Mouse (Mus musculus): Measurements from ENCODE around the gene Zdhhc14. TPM values are rescaled to one million over a fixed set of nuclear protein-coding genes. Genes with fewer than 3 reads are reported as not detected.
A peak's percentile ranks its signal among the peaks of the same experiment; 100 is the strongest.

Gene Zdhhc14
- polyA plus RNA-seq, 1 experiment from 2014 or later: 4.1 TPM

GRCm38 (mm10) chr17:5490351-5490750 lies 2.0 kb upstream of the Zdhhc14 start:
- Histone ChIP-seq H3K27ac (replicated peaks) (no peak overlapping the region), H3K9me3 (no peaks in the 10 kb centered on the region), H3K4me3 (no peak overlapping the region), H3K27me3 (peaks cover 32% of the 10 kb centered on the region), H3K4me1 (peaks cover 23% of the 10 kb centered on the region), H3K4me2 (replicated peaks) (no peak overlapping the region), H3K36me3 (no peaks in the 10 kb centered on the region), H3K9ac (replicated peaks) (no peak overlapping the region)
- ATAC-seq (ENCODE audit: low FRiP score, low read depth): no peak
- 71% methylated on average over 3 of the region's 3 CpGs for WGBS

- Histone ChIP-seq H3K27me3 (peaks cover 36% of the 10 kb centered on the region), H3K4me3 (peak overlapping the region; percentile 76), H3K4me1 (peaks cover 23% of the 10 kb centered on the region), H3K36me3 (no peaks in the 10 kb centered on the region), H3K9me3 (no peaks in the 10 kb centered on the region), H3K9ac (replicated peaks) (peak overlapping the region; percentile 74), H3K27ac (replicated peaks) (peak overlapping the region; percentile 96), H3K4me2 (replicated peaks) (peak overlapping the region; percentile 96)
- peak; percentile 84 for ATAC-seq (ENCODE audit: low FRiP score, low read depth)
- WGBS: under 1% methylated on average over 29 of the region's 29 CpGs
Observed at GRCm38 (mm10) chr17:5491031-5491800, 1.1 kb upstream of the Zdhhc14 start.

- Histone ChIP-seq H3K27me3 (peaks cover 36% of the 10 kb centered on the region), H3K4me3 (peak overlapping the region; percentile 76), H3K9me3 (no peaks in the 10 kb centered on the region), H3K27ac (replicated peaks) (peak overlapping the region; percentile 96), H3K4me1 (peaks cover 23% of the 10 kb centered on the region), H3K36me3 (no peaks in the 10 kb centered on the region), H3K4me2 (replicated peaks) (peak overlapping the region; percentile 96), H3K9ac (replicated peaks) (peak overlapping the region; percentile 74)
- peak; percentile 61 for ATAC-seq (ENCODE audit: low FRiP score, low read depth)
- WGBS: under 1% methylated on average over 48 of the region's 48 CpGs
Observed at GRCm38 (mm10) chr17:5492746-5493160, 396 bp downstream of the Zdhhc14 start.

- ATAC-seq (ENCODE audit: low FRiP score, low read depth): no peak
- Histone ChIP-seq H3K27me3 (peaks cover 36% of the 10 kb centered on the region), H3K4me1 (peaks cover 23% of the 10 kb centered on the region), H3K4me3 (peak overlapping the region; percentile 76), H3K4me2 (replicated peaks) (peak overlapping the region; percentile 96), H3K27ac (replicated peaks) (peak overlapping the region; percentile 96), H3K9ac (replicated peaks) (peak overlapping the region; percentile 74), H3K9me3 (no peaks in the 10 kb centered on the region), H3K36me3 (no peaks in the 10 kb centered on the region)
- WGBS: 3% methylated on average over 52 of the region's 53 CpGs
Observed at GRCm38 (mm10) chr17:5493161-5493771, 909 bp downstream of the Zdhhc14 start.

- 26% methylated on average over 4 of the region's 4 CpGs for WGBS
- Histone ChIP-seq H3K27me3 (peaks cover 36% of the 10 kb centered on the region), H3K4me1 (peaks cover 23% of the 10 kb centered on the region), H3K9ac (replicated peaks) (peak overlapping the region; percentile 74), H3K4me3 (peak overlapping the region; percentile 76), H3K9me3 (no peaks in the 10 kb centered on the region), H3K27ac (replicated peaks) (no peak overlapping the region), H3K4me2 (replicated peaks) (peak overlapping the region; percentile 96), H3K36me3 (no peaks in the 10 kb centered on the region)
- no peak for ATAC-seq (ENCODE audit: low FRiP score, low read depth)
Observed at GRCm38 (mm10) chr17:5493809-5494208, 1.5 kb downstream of the Zdhhc14 start.

- Histone ChIP-seq H3K27me3 (peaks cover 27% of the 10 kb centered on the region), H3K9me3 (no peaks in the 10 kb centered on the region), H3K4me3 (no peak overlapping the region), H3K36me3 (no peaks in the 10 kb centered on the region), H3K9ac (replicated peaks) (no peak overlapping the region), H3K4me2 (replicated peaks) (peak overlapping the region; percentile 96), H3K4me1 (peaks cover 23% of the 10 kb centered on the region), H3K27ac (replicated peaks) (no peak overlapping the region)
- 84% methylated on average over 7 of the region's 7 CpGs for WGBS
- no peak for ATAC-seq (ENCODE audit: low FRiP score, low read depth)
Observed at GRCm38 (mm10) chr17:5494832-5495231, 2.5 kb downstream of the Zdhhc14 start.

GRCm38 (mm10) chr17:5497695-5498094 lies 5.3 kb downstream of the Zdhhc14 start:
- Histone ChIP-seq H3K4me3 (no peak overlapping the region), H3K9me3 (no peaks in the 10 kb centered on the region), H3K4me1 (peaks cover 17% of the 10 kb centered on the region), H3K27ac (replicated peaks) (no peak overlapping the region), H3K4me2 (replicated peaks) (no peak overlapping the region), H3K9ac (replicated peaks) (no peak overlapping the region), H3K27me3 (peaks cover 27% of the 10 kb centered on the region), H3K36me3 (no peaks in the 10 kb centered on the region)
- 87% methylated on average over 8 of the region's 8 CpGs for WGBS
- no peak for ATAC-seq (ENCODE audit: low FRiP score, low read depth)

GRCm38 (mm10) chr17:5498996-5499395 lies 6.6 kb downstream of the Zdhhc14 start:
- Histone ChIP-seq H3K9me3 (no peaks in the 10 kb centered on the region), H3K27ac (replicated peaks) (no peak overlapping the region), H3K4me2 (replicated peaks) (no peak overlapping the region), H3K4me1 (0 out of 2 replicates have a peak, but pooled peaks cover 7% of the 10 kb centered on the region), H3K4me3 (no peak overlapping the region), H3K9ac (replicated peaks) (no peak overlapping the region), H3K36me3 (no peaks in the 10 kb centered on the region), H3K27me3 (peaks cover 17% of the 10 kb centered on the region)
- 85% methylated on average over 4 of the region's 4 CpGs for WGBS
- no peak for ATAC-seq (ENCODE audit: low FRiP score, low read depth)

- Histone ChIP-seq H3K9ac (replicated peaks) (no peak overlapping the region), H3K27me3 (no peaks in the 10 kb centered on the region), H3K4me1 (no peaks in the 10 kb centered on the region), H3K36me3 (no peaks in the 10 kb centered on the region), H3K27ac (replicated peaks) (no peak overlapping the region), H3K4me3 (no peak overlapping the region), H3K9me3 (no peaks in the 10 kb centered on the region), H3K4me2 (replicated peaks) (no peak overlapping the region)
- 93% methylated on average over 8 of the region's 8 CpGs for WGBS
- no peak for ATAC-seq (ENCODE audit: low FRiP score, low read depth)
Observed at GRCm38 (mm10) chr17:5503981-5504760, 11.8 kb downstream of the Zdhhc14 start.

- H3K9me3 ChIP-seq: no peaks in the 10 kb centered on the region
- ATAC-seq (ENCODE audit: low FRiP score, low read depth): no peak
- H3K9ac ChIP-seq (replicated peaks): no peak overlapping the region
- no peak overlapping the region for H3K4me2 ChIP-seq (replicated peaks)
- H3K27ac ChIP-seq (replicated peaks): no peak overlapping the region
- no peak overlapping the region for H3K4me3 ChIP-seq
- H3K4me1 ChIP-seq: no peaks in the 10 kb centered on the region
- H3K27me3 ChIP-seq: no peaks in the 10 kb centered on the region
- no peaks in the 10 kb centered on the region for H3K36me3 ChIP-seq
- WGBS: 88% methylated on average over 4 of the region's 4 CpGs
Observed at GRCm38 (mm10) chr17:5504969-5505368, 12.6 kb downstream of the Zdhhc14 start.

- H3K36me3 ChIP-seq: no peaks in the 10 kb centered on the region
- 69% methylated on average over 7 of the region's 7 CpGs for WGBS
- H3K27me3 ChIP-seq: no peaks in the 10 kb centered on the region
- no peak overlapping the region for H3K4me2 ChIP-seq (replicated peaks)
- no peaks in the 10 kb centered on the region for H3K4me1 ChIP-seq
- H3K27ac ChIP-seq (replicated peaks): no peak overlapping the region
- H3K4me3 ChIP-seq: no peak overlapping the region
- H3K9me3 ChIP-seq: no peaks in the 10 kb centered on the region
- H3K9ac ChIP-seq (replicated peaks): no peak overlapping the region
- ATAC-seq (ENCODE audit: low FRiP score, low read depth): no peak
Observed at GRCm38 (mm10) chr17:5506553-5506952, 14.2 kb downstream of the Zdhhc14 start.

- 80% methylated on average over 5 of the region's 5 CpGs for WGBS
- Histone ChIP-seq H3K4me2 (replicated peaks) (no peak overlapping the region), H3K27ac (replicated peaks) (no peak overlapping the region), H3K4me1 (no peaks in the 10 kb centered on the region), H3K27me3 (no peaks in the 10 kb centered on the region), H3K9me3 (no peaks in the 10 kb centered on the region), H3K4me3 (no peak overlapping the region), H3K36me3 (no peaks in the 10 kb centered on the region), H3K9ac (replicated peaks) (no peak overlapping the region)
- no peak for ATAC-seq (ENCODE audit: low FRiP score, low read depth)
Observed at GRCm38 (mm10) chr17:5506988-5507387, 14.6 kb downstream of the Zdhhc14 start.
